Mouse (Mus musculus): ENCODE measurements around the gene Tjap1.

DNA sequence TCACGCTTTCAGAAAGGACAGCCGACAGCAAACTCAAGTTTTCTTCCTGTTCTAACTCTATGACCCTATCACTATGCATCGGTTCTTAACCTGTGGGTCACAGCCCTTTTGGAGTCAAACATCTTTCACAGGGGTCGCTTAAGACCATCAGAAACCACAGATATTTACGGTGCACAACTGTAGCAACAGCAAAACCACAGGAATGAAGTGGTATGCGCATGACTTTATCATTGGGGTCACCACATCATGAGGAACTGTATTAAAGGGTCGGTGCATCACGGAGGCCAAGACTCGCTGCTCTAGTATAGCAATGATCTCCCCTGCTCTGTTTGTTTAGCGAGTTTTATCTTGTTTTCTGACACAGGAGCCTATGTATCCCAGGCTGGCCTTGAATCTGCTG, 33.0 kb upstream of the Tjap1 start:
- no peak for TF ChIP-seq GATA1 (IDR thresholded peaks at IDR 0.05; ENCODE audit: low read length)
- TF ChIP-seq TAL1 (IDR thresholded peaks at IDR 0.05; ENCODE audit: low read length): no peak
